Mouse (Mus musculus) mouse embryonic stem cell (cell line): ENCODE results near the gene Mlph.

Source experiments
- in situ Hi-C, 2 experiments: fragments of 300-500 bp; cut with MboI; formaldehyde crosslinking; loops; 1 replicate in 1 of 2; 3 replicates in 1 of 2; pipeline ENCODE4 v1.14.3; 2019 to 2020; ENCODE audit warnings: low sequenced_read_pairs in 2 of 2, low pct_unique_long_range_greater_than_20kb in 1 of 2, mixed read lengths in 1 of 2; ENCODE audit not compliant: unreplicated experiment in 1 of 2

Mlph gene

DNA sequence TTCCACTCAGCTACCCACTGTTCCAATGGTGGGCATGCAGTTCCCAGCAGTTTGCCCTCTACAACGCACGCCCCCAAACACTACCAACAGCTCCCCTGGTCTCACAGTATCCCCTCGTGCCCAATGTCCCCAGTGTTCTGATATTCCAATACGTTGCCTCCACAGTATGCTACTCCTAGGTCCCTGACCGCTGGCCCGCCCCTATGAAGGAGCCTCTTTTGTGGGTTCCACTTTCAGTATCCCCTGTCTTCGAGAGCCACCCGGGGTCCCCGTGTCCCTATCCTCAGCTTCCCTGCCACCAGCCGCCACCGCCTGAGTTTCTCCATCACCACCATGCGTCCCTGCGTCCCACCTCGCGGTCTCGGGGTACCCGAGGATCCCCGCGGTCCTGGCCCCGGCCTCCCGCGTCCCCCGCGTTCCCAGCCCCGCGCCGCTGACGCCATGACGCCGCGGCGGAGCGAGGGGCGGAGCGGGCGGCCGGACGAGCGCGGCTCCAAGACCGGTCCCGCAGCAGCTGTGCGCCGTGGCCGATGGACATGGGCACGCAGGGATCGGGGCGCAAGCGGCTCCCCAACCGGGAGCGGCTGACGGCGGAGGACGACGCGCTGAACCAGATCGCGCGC is 83.5 kb downstream of the Mlph start, which contains the start of gene Lrrfip1:
Lrrfip1 (plus strand) TSS at position 470 of the 623 bp plus-strand sequence.
- in situ Hi-C loops, result no loop called here

DNA sequence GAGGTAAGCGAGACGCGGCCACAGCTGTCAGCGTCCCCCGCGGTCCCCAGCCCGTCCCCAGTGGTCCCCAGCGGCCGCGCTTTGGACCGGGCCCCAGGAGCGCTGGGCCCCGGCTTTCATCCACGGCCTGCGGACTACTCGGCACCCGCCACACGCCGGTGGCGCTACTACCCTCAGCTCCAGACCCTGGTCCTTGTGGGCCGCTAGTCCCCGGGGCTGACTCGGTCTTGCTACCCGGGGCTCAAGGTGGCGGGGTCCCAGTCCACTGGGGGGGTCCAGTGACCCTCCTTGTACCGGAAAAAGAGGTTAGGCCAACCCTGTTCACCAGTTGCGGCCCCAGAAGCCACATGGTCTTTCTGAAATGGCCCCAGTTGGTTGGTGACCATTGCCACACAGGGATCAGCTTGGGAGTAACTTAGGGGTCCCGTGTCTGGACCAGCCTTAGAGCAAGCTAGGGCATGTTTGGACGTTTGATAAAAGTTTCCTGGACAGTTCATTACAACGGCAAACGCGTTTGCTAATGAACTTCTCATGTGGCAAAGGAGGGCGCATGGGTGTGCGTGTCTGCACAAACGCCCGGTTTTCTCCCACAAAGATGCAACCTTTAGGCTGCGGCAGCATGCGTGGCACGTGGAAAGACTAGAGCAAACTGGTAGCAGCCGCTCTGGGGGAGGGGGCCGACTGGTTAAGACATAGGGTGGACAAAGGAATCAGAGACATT is 84.2 kb downstream of the Mlph start:
- in situ Hi-C loops, result no loop called here

- in situ Hi-C loops, result no loop called here
Measured at GRCm38 (mm10) chr1:90999911-91000601, 85.2 kb downstream of the Mlph start.
